Mouse (Mus musculus) urinary bladder, postnatal 36 days (tissue): ENCODE data around the gene Slc47a2.

Experiments
- DNase-seq, 2 experiments: peaks; one replicate each; pipeline ENCODE4 v3.0.0; 2022; ENCODE audit warnings: low spot score in 2 of 2, mixed read lengths in 1 of 2

Slc47a2 gene

DNA sequence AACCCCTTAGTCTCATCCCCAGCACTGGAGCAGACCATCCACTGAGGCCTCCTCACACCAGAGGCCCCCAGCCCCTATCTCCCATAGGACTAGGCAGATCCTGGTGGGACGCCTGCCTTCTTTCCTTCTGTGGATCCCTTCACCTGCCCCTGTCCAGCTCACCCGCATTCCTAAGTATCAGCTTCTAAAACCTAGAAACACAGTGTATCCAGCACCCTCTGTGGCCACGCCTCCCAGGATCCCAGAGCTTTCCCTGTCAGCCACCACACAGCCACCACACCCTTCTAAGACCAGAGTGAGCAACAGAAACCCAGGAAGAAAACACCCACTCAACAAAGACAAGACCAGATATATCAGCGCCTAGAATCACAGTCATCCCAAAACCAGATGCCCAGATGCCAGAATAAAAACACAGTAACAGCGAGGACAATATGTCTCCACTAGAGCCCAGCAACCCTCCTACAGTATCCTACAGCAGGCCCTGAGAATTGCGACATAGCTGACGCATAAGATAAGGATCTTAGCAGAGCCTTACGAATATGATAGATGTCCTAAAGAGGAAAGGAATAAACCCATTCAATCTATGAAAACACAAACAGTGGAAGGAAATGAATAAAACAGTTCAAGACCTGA, 64.1 kb downstream of the Slc47a2 start:
- no peak for DNase-seq

DNA sequence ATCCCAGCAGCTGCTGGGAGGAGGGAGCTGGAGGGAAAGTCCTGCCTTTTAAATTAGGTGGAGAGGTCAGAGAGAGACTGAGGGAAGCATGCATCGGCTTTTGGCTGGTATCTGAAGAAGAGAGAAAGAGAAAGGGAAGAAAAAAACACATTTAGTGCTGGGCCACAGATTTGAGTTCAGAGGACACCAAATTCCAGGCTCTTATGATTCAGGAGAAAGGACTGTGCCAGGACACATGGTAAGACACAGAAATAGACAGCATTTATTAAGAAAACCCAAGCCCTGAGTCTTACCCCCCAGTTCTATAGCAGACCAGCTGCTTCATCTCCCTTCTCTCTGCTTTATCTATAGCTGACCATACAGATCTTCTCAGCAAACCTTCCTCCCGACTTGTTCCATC, 64.7 kb downstream of the Slc47a2 start:
- DNase-seq, result no peak

DNA sequence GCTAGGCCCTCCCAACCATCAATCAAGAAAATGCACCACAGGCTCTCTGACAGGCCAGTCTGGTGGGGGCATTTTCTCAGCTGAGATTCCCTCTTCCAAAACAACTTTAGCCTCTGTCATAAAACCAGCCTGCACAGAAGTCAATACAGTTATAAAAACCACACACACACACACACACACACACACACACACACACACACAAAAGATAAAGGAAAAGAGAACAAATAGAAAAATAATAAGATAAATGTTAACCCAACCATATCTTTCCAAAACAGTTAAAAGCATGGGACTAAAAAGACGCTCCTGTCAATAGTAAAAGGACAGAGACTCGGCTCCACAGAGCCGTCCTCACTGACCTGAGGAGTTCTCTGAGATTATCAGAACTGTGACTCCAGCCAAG, 66.2 kb downstream of the Slc47a2 start:
- no peak for DNase-seq

DNA sequence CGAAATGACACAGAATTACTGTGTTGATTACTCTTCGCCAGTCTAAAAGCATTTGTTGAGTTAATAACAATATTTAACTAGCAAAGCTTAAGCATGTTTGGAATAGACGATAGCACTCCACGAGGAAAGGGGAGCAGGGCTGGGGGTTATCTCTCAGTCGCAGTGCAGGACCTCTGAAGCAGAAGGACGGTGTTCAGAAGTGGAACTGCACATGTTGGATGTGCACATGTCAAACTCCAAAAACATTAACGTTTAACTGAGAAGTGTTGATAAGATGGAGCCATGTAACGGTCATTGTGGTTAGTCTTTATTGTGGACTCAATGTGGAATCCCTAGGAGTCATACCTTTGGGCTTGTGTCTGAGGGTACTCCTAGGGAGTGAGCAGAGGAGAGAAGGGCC, 67.6 kb downstream of the Slc47a2 start:
- no peak for DNase-seq

DNA sequence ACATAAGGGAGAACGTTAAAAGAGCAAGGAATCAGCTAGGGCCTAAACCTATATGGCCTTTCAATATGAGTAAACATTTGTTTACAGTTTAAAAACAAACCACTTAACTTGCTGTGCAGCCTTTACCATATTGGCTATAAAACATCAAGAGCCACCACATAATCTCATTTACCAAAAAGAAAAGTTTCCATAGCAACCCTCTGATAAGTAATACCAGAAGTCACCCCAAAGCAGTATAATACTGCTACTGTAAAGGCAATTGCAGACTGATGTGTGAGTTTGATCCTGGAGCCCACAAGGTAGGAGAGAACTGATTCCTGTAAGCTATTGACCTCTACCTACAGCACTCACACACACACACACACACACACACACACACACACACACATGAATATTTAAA, 68.2 kb downstream of the Slc47a2 start:
- no peak for DNase-seq

DNA sequence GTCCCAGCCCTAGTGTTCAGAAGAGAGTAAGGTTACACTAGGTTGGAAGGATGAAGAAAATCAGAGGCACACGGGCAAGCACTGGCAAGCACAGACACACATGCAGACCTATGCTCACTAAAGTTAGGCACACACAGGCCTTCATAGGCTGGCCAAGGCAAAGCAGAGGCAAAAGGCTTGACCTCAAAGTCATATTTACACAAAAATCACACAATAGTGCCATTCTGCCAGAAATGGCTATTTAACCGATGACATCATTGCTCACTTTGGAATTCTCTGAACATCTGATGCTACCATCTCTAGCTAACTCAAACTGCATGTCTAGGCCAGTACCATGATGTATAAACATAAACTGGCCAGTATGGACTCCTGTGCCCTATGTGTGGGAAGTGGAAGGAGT, 68.7 kb downstream of the Slc47a2 start:
- DNase-seq, result no peak

DNA sequence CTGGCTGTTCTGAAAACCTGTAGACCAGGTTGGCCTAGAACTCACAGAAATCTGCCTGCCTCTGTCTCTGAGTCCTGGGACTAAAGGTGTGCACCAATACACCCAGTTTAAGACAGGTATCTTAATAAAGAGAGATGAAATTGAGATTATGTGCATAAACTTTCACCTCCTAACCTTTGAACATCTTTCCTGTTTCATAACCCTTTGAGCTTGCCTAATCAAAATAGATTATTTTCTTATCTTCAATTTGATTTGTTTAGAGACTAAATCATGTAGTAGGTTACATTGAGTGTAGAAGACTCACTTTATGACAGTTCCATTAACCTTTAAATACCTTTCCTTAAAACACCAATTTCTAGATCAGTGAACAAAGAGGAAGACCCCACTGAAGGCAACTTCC, 71.0 kb downstream of the Slc47a2 start:
- DNase-seq, result no peak

DNA sequence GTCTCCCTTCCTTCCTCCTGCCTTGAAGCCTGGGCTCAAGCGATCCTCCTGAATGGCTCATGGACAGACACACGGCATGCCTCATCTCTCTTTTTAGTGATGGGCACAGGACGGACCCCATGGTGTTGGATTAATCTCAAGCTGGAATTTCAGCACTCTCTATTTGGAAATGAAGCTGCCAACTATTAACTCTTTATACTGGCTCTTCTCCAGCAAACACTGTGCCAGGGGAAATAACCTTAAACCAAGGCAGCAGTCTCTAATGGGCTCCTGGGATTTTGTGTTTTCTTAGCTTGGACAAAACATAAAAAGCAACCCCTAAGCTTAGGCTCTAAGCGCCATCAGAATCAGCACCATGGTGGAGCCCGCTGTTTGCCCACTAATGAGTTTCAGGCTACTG, 72.3 kb downstream of the Slc47a2 start:
- DNase-seq, result no peak

DNA sequence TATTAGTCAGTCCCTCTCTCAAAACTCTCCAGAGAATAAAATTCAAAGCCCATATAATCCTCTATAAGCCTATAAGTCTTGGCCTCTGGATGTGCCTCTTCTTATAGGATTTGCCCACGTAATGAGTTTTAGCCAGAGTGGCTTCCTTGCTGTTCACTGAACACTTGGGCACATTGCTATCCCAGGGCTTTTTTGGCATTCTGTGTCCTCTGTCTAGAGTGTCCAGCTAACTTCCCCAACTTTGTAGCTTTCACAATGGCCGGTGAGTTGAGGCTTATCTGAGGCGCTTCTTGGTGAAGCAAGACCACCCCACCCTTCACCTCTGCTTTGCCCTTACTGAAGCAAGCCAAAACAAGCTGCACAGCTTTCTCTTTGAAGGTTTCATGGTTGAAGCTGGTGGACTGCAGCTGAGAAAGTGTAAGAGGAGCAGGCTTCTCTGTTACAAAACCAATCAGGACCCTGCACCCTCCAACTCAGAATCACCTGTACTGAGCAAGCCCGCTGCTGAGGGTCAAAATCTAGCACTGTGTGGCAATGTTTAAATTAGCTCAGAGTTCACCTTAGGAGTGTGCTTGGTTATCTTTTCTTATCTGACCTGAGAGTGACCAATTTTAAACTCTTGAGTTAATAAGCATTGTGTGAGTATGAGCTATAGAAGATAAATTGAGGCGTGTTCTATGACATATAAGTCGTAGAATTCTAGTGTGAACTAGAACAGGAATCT, 73.9 kb downstream of the Slc47a2 start:
- DNase-seq, result no peak

DNA sequence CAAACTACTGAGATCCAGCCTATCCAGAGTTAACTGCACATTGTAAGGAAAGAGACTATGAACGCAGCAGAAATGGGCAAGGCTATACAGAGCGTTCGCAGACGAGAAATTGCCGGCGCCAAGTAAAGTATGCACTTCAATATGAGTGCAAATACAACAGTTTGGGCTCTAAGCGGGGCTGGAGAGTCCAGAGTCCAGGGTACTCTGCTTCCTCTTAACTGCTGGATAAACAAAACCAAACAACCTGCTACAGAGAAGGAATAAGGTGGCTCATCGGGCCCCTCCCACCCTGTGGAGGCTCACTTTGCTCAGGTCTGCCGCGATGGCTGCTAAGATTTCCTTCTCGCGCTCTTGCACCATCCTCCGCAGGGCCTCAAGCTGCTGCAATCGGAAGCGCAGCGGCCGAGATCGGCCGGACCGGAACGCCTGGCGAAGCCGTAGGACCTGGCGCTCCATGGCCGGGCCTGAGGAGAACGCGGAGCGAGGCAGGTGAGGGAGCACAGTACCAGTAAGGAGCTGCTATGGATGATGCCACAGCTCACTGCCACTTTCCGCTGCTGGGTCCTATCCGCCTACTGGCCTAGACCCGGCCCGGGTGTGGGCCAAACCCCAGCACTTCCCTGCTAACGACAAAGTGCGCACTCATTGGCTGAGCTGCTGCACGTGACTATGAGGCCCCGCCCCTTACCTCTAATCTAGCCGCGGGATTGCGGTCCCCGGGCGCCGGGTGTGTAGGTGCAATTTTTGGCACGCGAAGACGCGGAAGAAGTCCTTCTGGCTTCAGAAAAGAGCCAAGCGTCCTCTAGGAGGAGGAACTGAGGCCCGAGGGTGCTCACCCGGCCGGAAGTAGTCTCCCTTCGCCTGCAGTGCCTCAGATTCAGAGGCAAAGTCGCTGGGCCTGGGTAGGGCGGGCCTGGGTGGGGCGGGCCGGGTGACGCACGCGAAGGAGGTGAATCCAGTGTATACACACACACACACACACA, 75.8 kb downstream of the Slc47a2 start, which contains the start of gene Aldh3a2:
Gene Aldh3a2 (minus strand): TSS at position 914 of the 983 bp plus-strand sequence.
- peak; percentile 95 to 96 for DNase-seq

DNA sequence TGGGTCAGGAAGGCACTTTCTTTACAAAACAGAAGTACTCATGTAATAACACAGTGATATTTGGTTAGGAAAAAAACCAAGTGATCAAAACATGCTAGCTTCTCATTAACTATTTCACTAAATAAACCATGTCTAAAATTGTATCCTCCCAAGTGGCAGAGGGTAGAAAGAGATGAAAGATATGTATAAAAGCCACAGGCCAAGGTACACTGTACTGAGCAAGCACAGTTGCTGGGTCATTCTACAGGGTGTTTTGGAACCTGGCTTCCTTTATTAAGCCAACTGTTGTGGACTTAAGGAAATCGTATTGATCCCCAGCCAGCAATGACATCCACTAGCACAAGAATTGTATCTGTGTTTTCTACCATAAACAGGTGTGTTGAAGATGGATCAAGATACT, 78.8 kb downstream of the Slc47a2 start:
- no peak for DNase-seq

DNA sequence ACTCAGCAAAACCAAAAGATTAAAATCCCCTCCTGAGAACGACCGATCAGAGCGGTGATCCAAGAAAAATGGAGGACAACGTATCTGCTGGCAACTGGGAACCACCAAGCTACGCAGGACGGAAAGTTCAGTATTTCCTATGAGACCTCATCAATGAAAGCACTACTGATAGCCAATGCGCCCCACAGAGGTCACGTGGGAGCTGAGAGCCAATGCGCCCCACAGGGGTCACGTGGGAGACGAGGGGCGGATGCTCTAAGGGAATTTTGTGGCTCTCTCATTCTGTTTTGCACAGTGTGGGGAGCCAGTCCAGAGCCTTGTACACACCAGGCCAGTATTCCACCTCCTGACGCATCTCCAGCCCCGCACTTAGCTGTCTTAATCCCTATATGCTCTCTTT, 80.1 kb downstream of the Slc47a2 start:
- DNase-seq, result no peak

DNA sequence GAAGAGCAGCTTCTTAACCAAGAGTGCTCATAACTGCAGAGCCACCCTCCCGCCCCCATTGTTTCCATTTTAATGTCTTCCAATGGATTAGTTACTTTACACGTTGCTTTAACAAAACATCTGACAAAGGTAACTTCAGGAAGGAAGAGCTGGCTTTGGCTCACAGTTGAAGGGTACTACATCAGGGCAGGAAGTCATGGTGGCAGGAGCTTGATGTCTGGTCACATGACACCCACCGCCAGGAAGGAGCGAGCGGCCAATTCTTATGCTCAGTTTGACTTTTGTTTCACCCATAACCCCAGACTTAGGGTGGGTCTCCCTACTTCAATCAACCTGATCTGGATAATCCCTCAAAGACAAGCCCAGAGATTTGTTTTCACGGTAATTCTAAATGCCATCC, 83.6 kb downstream of the Slc47a2 start:
- no peak for DNase-seq

DNA sequence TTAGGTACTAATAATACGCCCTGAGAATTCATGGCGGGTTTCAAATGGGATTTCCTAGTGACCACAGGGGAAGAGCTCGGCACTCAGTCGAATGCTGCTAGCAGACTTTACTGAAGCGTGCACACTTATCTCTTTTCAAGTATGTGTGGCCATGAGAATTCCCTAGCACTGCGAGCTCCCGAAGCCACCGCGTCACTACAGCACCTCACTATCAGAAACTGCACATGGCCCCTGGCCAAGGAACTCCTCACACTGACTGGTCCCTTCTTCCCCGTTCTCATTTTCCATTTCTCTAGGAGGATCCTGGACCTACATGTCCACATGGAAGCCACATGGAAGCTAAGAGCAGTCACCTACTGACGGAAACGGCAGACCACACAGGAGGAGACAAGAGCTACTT, 89.9 kb downstream of the Slc47a2 start:
- no peak for DNase-seq

DNA sequence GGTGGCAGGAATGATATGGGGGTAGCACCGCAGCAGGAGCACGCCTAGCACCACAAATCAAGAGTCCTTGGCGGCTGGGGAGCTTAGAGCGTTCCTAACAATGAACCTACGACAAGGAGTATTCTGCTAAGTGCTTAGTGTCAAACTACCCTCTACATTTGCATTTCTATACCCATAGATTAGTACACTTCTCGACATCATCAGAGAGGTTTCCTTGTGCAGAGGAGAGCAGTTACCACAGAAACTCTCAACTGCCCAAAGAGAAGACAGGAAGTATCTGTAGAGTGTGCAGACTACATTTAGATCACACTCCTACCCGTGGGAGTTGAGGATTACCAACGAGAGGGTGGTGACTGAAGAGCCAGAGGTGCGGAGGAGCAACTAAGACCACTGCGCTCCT, 90.9 kb downstream of the Slc47a2 start:
- DNase-seq, result no peak
